Mouse (Mus musculus) Muller cell, postnatal 12 days (primary cell): Measurements from ENCODE around the gene Acsf3.
A peak's percentile ranks its signal among the peaks of the same experiment; 100 is the strongest.

Experiments
- DNase-seq: peaks from one replicate; pipeline ENCODE4 v3.0.0-alpha.2; 2015; ENCODE audit errors: inconsistent ontology term

Gene Acsf3

DNA sequence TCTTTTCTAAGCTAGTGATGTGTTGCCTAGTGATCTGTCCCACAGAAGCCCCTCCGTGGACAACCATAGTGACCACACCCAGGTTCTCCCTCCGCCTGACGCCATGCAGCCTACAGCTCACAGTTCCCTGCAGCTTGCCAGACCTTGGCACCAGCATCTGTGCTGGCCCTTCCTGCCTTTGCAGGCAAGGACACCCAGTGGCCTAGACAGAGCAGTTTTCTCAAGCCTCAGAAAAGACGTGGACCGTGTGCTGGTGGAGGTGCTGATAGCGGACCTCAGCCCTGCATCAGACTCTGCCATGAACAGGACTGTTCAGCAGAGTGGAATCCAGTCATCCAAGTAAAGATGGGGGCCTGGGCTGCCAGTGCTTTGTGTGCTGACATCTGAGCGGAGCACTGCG, 35.1 kb downstream of the Acsf3 start:
- DNase-seq = no peak

DNA sequence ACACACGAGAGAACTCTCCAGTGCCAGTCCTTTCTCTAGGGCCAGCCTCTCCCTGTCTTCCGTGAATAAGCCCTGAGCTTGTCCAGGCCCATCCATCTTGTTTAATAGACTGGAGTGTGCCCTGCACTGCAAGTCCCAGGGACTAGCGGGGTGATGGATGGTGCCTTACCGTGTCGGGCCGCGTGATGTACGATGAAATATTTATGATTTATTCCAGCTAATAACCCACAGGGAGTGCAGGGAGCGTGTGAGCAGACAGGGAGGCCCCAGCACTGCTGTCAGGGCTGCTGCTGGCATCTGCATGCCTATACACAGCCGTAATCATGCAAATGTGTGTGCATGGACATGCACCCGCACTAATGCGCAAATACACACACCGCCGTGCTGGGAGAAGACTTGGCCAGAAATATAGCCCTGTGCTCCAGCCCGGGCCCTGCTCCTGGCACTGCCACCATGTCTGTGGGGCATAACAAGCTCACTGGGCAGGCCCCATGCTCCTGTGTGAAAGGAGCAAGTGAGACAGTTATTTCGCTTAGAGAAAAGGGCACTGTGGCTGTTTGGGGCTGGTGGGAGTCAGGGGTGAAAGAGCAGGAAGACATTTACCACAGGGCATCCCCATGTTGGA, 36.7 kb downstream of the Acsf3 start:
- no peak for DNase-seq

DNA sequence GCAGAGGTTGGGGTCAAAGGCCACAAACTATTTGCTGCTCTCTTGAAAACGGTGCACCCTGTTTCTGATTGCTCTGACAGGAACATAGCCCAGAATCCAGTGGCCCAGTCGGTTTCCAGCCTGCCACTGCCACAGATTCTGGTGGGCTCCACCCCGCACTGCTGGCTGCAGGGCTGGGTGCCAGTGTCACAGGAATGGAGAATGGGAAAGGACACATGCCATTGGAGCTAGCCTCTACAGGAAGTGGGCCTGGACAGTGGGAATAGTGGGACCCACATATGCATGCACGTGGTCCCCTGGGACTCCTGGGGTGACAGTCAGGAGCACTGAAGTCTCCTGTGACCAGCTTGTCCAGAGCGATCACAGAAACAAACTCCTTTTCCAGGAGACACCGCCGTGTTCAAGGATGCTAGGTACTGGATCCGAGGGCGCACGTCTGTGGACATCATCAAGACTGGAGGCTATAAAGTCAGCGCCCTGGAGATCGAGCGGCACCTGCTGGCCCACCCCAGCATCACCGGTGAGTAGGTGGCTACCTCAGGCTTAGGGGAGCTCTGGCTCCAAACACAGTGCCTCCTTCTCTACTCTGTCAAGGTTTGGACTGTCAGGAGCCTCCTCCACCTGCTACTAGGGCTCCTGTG, 37.4 kb downstream of the Acsf3 start:
- DNase-seq = no peak

DNA sequence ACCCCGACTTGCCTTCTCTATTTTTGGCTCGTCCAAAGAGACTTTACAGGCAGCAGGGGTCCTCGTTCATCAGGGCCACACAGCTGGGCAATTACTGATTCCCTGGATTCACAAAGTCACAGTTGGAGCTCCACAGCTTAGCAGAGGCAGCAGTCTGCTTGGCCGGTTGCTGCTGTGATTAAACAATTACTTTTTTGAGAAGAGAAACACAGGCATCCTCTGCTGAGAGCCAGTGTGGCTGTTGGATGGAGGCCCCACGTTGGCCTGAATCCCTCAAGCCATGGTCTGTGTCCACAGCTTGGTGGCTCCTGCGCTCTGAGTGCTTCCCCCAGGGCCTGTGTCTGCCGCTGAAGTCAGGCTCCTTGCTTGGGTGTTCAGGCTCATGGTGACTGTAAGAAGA, 39.3 kb downstream of the Acsf3 start:
- peak; percentile 69 for DNase-seq

DNA sequence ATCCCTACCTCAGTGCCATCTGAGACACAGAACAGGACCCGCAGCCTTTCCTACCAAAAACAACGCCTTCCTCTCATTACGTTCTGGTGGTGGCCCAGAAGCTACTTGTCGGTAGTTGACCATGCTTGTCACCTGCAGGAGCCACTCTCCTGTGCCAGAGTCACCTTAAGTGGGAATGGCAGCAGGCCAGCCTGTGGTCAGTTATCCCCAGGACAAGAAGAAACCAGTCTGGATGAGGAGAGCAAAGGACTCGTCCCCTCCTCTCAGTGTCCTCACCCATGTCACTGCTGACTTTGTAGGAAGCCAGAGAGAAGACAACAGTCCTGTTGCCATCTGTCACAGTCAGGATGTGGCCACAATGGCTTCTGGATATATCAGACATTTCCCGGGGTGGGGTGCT, 41.7 kb downstream of the Acsf3 start:
- DNase-seq = no peak

DNA sequence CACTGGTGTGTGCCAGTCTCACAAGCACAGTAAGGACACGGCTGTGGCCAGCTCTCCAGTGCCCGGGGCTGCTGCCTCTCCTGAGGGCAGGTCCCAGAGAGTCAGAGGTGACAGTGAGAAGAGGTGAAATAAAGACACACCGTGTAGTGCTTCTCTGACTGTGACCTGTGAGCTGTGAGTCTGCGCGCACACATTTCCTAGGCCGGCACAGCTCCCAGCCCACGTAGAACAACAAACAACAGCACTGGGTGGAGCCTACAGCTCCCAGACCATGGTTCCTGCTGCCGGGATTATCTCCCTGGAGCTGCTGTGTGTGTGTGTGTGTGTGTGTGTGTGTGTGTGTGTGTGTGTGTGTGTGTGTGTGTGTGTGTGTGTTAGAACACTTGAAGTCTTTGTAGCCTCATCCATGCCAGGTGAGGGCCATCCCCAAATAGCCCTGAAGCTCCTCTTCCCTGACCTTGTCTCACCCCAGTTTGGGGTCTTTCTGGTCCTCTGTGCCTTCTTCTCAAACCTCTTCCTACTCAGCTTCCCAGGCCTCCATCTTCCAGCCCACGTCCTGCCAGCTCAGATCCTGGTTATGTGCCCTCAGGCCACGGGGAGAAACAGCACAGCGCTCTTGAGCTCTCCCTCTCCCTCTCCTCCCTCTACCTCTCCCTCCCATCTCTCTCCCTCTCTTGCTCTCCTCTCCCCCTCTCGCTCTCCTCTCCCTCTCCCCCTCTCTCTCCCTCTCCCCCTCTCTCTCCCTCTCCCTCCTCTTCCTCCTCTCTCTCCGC, 42.6 kb downstream of the Acsf3 start:
- DNase-seq = no peak

DNA sequence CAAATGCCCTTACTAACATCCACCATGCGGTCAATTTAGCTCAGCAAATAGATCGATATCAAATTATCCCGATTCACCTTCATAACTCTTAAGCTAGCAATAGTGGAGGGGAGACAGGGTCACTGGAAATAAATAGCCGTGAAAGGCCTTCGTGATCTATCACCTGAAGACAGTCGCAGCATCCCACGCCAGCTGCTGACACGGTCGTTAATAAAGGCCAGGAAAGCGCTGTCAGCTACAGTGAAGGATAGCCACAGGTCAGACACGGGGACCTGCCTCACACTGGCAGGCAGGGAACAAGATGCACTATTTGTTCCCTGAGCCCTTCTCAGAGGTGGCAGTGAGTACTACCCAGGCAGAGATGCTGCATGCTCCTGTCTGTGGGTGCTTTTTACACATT, 44.5 kb downstream of the Acsf3 start:
- no peak for DNase-seq

DNA sequence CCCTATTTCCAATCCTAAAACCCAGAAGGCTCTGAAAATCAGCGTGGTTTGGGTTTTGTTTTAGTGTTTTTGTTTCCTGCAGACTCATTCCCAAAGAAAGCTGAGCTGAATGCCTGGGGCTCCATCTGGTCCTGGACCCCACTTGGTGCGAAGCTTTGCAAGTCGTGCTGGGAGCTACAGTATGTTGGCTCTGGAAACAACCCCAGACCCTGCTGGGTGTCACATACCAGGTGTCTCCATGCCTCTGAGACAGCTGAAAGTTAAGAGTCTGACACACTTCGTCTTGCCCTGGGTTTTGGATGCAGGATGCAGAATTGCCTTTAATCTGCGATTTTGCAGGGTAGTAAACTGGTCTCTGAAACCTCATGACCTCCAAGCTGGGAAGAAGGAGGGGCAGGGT, 49.3 kb downstream of the Acsf3 start:
- DNase-seq = no peak

DNA sequence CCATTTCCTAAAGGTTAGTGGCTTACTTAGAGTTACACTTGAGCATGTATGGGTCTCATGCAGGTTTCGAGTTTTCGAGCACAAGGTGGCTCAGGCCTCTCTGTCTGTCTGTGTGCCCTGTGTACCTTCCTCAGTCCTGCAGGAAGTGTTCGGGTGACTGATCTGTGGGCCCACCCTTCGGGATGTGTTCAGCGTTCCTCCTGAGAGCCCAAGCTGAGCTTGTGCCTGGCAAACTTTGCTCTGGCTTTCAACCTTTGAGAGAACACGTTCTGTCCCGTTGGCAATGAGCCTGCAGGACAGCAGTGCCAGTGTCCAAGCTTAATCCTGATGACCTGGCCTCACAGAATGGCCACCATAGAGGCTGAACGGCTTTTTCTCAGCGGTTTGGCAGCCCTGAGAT, 49.7 kb downstream of the Acsf3 start:
- DNase-seq = no peak

DNA sequence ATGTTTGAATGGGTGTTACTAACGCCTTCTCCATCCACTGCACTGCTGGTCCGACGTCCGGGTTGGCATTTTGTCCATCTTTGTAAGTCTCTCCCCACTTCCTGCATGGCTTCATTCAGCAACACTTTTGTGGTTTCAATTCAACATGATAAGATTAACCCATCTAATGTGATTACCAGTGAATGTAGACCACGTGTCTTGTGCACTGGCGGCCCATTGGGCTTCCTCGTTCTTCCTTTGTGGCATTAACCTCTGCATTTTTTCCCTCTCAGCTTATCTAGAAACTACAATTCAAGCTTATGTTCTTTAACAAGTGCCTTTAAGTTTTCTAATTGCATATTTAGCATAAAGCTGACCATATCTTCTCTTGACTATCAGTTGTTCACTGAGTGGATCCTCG, 50.1 kb downstream of the Acsf3 start:
- DNase-seq = peak; percentile 34

DNA sequence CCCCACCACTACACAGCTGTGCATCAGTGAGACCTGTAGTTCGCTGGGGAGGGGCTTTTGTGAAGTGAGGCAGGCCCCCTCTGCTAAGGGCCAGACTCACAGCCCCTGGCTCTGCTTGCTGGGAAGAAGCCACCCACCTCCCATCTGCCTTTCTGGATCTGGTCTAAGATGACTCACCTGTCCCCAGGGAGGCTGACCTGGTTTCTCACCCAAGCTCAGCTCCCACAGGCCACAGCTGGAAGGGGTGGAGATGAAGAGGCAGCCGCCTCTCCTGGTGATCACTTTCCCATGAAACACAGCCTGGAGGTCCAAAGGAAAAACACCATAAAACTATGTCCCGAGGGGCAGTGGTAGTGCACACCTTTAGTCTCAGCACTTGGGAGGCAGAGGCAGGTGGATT, 54.1 kb downstream of the Acsf3 start:
- DNase-seq = no peak

DNA sequence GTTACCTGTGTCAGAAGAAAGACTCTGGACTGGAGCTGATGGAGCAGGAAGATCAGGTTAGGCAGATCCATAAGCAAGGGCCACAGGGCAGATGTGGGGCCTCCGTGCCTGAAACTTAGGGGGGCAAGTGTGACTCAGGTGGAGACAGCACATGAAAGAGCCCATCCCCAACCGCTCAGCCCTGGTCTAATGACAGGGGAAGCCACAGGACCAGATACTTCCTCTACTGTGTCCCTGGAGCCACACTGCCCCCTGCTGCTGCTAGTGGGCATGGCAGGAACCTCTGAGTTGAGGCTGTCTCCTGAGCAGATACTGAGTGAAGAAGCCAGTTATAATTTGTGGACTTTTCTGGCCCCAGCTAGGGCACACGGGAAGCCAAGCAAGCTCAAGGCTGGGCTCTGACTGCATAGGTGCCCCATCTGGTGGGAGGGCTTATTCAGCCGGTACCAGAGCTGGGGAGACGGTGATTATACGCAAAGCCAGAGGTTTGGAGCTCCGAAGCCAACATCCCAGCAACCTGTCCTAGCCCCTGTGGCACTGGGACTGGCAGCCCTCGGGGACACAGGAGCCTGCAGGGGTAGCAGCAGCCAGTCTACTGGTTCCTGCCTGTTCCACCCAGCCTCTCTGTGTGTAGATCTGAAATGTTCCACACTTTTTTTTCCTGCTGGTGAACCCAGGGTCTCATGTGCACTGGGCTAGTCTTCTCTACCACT, 55.2 kb downstream of the Acsf3 start:
- peak; percentile 85 for DNase-seq

DNA sequence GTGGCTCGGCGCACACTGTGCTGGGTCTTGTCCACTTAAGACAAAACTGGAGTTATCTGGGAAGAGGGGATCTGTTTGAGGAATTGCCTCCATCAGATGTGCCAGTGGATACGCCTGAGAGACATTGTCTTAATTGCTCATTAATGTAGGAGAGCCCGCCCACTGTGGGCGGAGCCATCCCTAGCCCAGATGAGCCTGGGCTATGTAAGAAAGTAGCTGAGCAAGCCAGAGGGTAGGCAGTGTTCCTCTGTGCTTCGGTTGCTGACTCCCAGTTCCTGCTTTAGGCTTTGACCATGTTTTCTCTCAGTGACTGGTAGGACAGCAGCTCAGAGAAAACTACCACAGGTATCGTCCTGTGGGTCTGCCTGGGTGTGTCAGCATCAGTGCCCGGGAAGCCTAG, 59.1 kb downstream of the Acsf3 start:
- DNase-seq = no peak

DNA sequence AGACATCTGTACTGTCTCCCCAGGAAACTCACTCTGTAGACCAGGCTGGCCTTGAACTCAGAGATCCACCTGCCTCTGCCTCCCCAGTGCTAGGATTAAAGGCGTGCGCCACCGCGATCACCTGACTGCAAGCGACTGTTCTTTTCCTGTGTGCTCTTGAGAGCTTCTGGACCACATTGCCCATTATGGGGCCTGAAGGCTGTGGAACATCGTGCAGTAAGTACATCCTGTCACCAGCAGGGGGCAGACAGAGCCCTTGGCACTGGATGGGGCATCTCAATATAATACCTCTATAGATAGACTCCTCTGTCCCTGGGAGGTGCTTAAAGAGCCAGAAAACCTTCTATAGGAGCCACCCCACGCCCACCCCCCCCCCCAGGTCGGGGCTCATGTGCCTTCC, 59.7 kb downstream of the Acsf3 start:
- peak; percentile 59 for DNase-seq

DNA sequence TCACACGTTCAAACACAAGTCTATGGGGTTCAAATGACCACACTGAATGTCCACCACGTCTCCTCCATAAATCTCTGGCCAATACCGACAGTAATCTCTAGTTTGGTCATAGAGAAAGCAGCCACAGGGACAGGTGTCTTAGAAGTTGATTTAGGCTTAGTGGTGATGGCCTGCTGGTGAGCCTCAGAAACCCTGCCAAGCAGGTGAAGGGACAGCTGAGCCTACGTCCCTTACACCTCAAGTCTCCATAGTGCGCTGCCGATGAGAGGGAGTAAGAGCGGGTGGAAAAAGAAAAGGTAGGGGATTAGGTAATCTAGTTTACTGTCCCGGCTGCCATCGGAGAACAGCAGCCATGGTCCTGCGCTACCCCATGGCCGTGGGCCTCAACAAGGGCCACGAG, 60.9 kb downstream of the Acsf3 start:
- no peak for DNase-seq

DNA sequence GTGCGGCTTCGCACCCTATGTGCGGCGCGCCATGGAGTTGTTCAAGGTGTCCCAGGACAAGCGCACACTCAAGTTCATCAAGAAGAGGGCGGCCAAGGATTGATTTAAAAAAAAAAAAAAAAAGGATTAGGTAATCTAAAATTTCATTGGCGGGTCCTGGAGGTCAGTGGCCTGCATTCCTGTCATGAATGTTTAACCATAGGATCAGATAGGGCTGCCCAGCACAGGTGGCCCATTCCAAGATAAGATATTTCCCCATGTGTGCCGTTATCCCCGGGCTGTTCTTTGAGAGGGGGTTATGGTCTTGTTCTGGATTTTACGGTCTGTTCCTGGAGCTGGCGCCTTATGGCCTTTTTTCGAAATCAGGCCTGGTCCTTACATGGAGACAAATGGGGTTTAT, 61.4 kb downstream of the Acsf3 start:
- DNase-seq = no peak

DNA sequence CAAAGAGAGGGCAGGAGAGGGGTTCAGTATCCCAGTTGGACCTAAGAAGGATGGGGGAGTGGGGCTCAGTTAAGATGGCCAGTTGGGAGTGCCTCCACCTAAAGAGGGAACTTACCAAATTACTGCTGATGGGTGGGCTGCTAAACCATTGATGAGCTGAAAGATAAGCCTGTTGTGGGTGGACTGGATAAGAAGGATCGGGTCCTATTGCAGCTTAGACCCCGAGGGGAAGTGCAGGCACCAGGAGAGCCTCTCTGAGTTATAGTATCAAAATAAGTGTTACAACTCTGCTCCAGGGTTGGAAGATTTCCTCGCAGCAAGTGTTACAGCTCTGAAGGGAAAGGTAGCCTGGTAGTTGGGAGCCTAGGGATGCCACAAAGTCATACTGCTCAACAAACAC, 68.9 kb downstream of the Acsf3 start:
- no peak for DNase-seq

DNA sequence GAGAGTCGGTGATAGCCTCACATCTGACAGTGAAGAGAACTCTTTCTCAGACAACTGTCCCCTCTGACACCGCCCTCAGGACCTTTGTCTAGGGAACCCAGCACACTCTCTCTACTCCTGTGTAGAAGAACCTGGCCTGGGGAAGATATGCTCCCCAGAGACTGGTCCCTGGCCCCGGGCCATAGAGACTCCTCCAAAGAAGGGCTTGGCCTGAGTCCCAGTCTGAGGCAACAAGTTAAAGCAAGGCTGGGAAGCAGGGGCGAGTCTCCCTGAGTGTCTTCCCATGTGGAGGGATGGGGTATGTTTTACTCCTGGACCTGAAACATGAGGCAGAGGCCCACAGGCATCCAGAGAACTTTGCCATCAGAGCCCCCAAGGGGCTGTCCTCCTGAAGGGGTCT, 70.4 kb downstream of the Acsf3 start:
- DNase-seq = no peak

DNA sequence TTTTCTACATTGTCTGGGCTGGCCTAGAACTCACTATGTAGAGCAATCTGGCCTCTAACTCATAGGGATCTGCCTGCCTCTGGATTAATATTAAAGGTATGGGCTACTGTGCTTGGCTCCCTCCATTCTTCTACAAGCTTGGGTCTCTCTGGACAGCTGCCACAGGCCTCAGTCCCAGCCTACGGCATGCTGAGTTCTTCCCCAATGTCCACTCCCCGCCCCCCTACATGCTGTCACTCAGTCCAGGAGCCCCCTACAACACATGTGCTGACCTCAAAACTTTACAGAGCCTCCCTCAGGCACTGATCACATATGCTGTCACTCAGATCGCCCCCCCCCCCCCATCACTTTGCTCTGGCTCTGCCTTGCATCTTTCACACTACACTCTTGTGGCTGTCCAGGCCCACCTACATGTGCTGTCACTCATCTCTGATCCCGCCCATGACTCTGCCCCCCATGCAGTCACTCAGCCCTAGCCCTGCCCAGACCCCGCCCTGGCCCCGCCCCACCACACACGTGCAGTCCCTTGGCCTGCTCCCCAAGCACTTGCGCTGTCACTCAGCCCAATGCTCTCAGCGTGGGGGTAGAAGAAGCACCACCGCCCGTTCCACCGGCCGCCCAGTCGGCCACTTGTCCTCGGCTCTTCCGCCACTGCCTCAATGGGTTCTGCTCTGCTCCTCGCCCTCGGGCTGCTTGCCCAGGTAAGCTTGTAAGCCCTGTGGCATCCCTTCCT, 72.7 kb downstream of the Acsf3 start, which contains the start of gene Cdh15:
Gene Cdh15 (plus strand): TSS at position 138 of the 733 bp plus-strand sequence.
- DNase-seq = peak; percentile 68

DNA sequence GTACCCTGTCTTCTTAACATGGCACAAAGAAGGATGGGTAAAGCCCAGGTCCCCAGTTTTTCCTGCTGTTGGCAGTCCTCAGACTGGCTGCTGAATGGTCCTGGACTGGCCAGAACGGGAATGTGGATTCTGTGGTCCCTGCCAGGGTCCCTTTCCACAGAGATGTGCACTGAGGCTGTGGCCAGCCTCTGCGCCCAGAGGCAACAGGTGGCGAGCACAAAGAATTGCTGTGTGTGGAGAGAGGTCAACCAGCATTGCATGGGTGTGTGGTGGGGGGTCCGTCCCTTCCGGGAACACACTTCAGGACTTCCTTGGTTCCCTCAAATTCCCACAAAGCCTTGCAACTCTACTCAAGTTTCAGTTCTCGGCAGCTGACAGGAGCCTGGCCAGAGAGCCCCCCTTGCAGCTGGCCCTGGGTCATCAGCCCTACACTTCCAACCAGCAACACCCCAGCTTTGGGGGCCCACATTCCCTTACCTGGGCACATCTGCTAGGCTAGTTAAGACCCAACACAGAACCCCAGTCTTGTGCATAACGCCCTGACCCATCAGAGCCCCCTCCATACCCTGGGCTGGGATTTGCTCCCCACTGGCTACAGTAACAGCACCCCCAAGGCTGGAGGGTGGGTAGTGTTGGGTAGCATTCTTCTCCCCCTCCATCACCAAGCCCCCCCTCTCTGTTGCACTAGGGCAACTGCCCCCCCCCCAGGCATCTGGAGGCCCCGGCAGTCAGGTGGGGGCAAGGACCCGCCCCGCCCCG, 74.0 kb downstream of the Acsf3 start:
- DNase-seq = no peak

DNA sequence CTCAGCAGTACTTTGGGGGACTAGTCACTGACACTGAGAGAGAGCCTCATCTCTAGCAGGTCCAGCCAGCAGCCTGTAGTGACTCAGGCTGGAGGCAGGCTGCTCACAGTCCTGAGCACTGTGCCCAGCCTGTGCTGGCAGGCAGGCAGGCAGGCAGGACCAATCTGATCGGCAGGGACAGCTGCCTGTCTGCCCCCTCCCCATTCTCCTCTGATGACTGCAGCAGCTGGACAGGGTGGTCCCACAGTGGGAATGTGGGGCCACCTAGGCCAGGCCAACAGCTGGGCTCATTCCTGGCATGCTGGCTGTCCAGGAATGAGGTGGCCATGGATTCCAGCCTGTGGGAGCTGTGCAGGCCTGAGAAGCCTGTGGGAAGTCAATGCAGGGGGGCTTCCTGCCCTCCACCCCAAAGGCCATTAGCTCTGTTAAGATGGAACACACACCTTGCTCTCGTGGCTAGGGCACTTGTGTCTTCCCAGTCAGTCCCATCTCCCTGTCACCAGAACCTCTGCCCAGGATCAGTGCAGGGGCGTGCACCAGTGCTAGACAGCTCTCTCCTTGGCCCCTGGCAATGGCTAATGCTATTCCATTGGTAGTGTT, 75.5 kb downstream of the Acsf3 start:
- no peak for DNase-seq
